Mouse (Mus musculus) cerebellum, postnatal 36 days (tissue): ENCODE data around the gene Syde1.
A peak's percentile ranks its signal among the peaks of the same experiment; 100 is the strongest.
"Not testable (repeated sequence)": the region's sequence is repeated elsewhere in the genome, so short reads cannot be mapped to it uniquely, and the experiment has no call there.

Source experiments
- DNase-seq, 2 experiments: peaks; one replicate each; pipeline ENCODE4 v3.0.0; 2021 to 2022; ENCODE audit warnings: mixed read lengths in 2 of 2

The Syde1 gene

DNA sequence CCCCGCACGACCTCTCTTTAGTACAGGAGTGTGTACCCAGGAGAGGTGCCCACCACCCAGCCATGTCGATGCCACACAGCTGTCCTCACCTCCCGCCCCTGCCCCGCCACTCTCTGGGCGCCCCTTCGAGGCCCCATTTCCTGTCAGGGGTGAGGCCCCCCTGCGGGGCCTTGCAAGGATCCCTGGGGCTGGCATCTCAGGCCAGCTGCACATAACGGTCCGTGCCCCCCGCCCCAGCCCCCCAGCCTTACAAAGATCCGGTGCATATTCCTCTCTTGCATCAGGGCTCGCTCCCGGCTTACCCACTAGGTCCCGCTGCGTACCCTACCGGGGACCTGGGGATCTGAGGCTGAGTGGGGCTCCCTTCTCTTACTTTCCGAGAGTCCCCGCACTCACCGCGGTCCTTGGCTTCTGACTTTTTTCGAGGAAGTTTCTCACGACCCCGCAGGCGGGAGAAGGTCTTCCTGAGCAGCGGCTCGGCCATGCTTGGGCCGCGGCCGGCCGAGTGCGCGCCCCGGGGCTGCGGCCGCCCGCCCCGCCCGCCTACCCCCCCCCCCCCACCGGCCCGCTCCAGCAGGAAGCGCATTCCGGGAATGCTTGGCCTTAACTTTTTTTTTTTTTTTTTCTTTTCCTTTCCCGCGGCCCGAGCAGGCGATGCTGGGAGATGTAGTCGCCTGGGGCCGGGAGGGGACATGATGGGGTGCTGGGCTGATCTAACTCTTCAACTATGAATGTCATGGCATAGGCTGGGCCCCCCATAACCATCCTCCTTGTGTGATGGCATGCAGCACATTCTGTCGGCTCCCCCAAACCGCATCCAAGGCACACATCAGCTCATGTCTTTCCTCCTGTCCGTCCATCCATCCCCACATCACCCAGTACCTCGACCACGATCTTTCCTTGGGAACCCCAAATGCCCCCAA lies at the start of gene Syde1:
TSS of gene Syde1 (minus strand) at position 559 of the 923 bp plus-strand sequence.
- peak in 1 of 2 experiments; percentile 23 for DNase-seq

DNA sequence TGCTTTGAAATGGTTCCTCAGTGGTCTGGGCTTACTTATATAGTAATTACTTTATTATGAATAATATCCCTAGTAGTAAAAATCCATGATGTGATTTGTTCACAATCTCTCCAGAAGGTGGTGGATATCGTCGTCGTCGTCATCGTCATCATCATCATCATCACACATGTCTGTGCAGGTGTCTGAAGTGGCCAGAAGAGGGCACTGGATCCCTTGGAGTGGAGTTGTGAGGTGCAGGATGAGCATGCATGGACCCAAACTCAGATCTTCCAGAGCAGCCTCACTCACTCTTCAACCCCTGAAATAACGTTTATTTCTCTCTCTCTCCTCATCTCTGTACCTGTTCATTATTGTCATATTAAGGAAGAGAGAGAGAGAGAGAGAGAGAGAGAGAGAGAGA lies 40.5 kb upstream of the Syde1 start:
- DNase-seq = peak; percentile 29 to 32

DNA sequence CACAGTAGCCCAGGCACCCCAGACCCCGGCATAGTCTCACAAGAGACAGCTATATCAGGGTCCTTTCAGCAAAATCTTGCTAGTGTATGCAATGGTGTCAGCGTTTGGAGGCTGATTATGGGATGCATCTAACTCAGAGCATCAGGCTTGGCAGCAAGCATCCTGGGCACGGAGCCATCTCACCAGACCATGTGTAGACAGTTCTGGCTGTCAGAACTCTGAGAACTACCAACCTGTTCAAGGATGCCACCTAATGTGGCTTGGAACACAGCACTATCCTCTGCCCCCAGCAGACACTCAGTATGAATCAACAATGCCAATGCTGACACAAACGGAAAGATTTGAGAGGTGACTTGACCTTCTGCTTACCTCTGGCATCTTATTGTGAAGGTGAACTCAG lies 38.4 kb upstream of the Syde1 start:
- DNase-seq = peak; percentile 62 to 68

DNA sequence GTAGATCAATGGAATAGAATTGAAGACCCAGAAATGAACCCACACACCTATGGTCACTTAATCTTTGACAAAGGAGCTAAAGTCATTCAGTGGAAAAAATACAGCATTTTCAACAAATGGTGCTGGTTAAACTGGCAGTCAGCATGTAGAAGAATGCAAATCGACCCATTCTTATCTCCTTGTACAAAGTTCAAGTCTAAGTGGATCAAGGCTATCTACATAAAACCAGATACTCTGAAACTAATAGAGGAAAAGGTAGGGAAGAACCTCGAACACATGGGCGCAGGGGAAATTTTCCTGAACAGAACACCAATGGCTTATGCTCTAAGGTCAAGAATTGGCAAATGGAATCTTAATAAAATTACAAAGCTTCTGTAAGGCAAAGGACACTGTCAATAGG lies 31.4 kb upstream of the Syde1 start:
- DNase-seq = not testable (repeated sequence)

DNA sequence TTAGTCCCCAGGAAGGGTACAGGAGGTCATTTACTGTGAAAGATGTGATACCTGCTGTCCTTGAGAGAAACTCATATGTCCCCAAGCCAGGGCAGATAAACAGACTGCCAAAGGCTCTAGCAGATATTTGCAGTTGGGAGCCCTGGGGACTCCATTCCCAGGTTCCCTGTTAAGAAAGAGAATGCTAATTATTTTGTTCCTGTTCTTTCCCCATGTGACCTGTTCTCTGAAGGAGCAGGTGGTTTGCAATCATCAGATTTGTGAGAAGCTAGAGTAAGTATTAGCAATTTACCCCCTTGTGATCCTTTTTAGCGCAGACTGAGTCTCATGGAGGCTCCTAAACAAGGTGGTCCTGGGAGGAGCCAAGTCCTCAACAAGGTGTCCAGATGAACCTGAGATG lies 26.2 kb upstream of the Syde1 start, which contains the start of gene Olfr1357:
TSS of gene Olfr1357 (minus strand) at position 101 of the 400 bp plus-strand sequence.
- DNase-seq = no peak

DNA sequence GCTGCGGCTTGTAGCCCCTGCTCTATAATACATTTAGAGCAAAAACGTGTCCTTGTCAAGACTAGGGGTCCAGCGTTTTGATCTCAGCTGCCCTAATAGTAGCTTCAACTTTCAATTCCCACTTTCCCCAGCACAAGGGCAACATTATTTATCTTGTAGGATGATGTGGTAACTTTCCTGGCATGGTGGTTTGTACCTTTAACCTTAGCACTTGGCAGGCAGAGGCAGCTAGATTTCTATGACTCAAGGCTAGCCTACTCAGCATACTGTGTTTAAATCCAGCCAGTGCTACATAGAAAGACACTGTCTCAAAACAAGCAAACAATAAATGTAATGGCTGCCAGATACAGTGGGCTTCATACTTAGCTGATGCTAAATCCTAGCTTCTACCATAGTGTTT lies 15.8 kb upstream of the Syde1 start:
- no peak for DNase-seq

DNA sequence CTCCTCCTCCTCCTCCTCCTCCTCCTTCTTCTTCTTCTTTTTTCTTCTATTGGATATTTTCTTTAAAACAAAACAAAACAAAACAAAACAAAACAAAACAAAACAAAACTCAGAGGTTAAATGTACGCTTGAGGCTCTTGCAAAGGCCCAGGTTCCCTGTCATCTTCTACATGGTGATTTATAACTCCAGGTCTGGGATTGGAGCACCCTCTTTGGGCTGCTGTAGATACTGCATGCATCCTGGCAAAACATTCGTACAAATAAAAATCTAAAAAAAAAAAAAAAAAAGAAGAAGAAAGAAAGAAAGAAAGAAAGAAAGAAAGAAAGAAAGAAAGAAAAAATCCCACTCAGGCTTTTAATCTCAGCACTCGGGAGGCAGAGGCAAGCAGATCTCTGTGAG lies 13.3 kb upstream of the Syde1 start:
- peak; percentile 65 to 68 for DNase-seq

DNA sequence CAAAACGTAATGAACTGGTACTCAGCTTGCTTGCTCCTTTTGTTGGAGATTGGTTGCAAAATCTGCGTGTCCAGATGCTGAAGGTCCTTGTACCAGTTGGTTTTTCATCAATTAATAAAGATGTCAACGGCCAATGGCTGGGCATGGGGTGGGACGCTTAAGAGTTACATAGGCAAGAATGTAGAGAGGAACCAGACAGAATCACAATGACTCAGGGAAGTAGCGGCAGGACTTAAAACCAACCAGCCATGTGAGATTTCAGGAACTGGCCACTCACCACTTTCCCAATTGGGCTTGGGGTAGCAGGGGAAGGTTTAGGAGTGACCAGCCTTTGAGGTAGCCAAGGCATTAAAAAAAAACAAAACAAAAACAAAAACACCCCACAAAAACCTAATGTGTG lies 8.1 kb upstream of the Syde1 start:
- DNase-seq = no peak

DNA sequence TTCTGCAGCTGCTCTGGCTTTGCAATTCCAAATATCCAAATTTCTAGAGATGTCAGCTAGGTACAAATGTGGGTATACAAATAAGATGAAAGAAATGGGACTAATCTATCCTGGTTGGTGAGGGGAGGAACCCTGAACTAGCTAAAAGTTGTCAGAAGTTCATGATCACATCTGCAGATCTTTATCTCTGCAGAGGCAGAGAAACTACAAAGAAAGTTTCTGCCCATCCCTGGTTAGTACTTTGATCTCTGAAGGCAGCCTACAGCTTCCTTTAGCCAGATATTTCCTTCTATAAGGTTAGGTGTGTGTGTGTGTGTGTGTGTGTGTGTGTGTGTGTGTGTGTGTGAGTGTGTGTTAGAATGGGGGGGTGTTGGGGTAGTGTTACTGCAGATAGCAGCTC lies 2.8 kb upstream of the Syde1 start:
- DNase-seq = no peak

DNA sequence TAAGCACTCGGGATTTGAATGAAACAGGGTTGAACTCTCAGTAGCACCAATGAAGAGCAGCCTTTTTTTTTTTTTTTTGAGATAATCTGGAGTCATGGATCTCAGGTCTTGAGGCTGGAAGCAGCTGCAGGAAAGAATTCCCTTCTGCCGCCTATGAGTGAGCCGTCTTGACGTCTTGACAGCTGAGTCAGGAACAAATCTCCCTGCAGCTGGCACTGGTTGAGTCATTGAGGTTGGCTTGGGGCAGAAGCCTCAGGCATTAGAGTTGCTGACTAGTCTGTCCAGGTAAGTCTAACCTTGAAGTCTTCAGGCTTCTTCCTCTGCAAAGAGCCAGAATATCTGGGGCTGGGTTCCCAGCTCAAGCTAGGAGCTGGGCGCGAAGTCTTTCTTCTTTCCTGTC lies 2.4 kb upstream of the Syde1 start:
- DNase-seq = no peak

DNA sequence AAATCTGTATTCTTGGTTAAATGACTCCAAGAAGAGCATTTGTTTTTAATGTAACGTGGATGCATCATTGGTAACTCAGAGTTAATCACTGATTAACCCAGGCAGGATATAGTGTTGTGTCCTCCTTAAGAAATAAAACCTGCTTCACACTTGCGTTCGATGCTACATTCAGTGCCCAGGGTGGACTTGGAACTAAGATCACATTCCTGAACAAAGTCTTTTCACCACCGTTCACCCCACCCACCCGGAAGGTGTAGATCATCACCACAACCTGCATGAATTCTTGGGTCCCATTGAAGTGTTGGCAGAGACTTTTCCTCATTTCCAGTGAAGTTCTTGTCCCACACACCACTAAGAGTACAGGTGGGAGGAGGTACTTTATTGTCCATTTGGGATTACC lies 2.0 kb upstream of the Syde1 start:
- no peak for DNase-seq

DNA sequence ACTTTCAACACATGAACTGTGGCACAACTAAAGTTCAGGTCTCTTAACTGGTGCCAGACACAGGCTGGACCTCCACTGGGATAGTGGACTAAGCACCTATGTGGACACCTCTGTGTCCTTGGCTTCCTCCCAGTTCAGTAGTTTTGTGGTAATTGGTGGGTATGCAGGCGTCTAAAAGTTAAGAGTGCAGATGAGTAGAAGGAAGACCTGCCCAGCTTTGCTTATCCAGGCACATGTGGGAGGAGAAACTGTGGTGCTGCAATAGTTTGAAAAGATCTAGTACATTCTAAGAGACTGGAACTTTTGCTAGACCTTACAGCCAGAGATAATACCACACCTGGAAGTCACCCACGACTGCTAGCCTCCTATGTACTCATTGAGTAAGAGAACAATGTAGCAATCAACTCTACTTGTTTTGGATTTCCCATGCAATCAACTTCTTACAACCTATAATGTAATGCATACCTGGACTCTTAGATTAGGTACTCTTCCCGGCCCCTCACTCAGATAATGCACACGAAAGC lies 1.2 kb upstream of the Syde1 start:
- DNase-seq = no peak

DNA sequence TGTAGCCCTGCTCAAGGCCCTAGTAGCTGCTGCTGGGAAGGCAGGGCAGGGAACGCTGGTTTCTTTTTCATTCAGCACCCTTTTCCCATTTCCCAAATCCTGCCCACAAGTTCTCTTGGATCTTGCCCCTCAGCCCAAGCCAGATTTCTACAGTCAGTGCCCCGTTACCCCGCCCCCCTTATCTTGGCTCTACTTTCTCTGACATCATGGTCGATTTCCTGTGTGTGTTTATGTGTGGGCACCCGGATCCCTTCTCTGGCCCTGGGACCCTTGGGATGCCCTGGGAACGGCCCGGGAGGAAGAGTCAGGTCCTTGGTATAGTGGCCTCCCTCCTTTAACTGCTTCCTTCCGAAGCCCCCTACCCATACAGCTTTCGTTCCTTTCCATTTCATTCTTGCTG lies 1.0 kb downstream of the Syde1 start:
- DNase-seq = no peak

DNA sequence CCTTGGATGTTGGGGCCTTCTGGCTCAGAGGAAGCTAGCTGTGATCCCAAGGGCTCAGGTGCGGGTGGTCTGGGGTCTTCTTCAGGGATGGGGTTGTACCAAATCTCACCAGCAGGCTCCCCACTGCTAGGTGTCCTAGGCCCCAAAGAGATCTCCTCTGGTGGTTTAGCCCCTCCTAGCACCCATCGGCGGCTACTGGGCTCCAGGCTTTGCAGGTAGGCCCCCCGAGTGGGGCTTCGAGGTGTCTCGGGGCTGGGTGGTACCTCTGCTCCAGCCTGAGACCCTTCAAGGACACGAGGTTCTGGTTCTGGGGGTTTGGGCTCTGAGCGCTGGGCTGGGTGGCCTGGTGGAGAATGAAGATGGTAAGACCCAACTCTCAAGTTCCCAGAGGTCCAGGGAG lies 1.9 kb downstream of the Syde1 start:
- no peak for DNase-seq

DNA sequence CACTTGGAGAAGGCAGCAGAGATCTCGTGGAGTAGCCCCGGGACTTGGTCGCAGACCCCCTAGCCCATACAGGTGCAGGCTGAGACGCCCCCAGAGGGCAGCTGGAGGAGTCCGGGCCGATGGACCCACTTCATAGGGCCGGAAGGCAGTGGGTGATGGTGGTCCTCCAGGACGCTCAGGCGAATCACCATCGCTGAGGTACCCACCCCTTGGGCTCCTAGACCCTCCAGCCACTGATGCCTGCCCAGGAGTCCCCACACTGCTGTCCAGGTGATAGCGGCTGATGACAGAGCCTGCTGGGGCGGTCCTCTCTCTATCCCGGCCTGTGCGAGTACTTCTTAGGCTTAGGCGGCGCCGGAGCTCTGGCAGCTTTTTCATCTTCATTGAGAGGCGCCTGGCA lies 2.5 kb downstream of the Syde1 start:
- DNase-seq = no peak

DNA sequence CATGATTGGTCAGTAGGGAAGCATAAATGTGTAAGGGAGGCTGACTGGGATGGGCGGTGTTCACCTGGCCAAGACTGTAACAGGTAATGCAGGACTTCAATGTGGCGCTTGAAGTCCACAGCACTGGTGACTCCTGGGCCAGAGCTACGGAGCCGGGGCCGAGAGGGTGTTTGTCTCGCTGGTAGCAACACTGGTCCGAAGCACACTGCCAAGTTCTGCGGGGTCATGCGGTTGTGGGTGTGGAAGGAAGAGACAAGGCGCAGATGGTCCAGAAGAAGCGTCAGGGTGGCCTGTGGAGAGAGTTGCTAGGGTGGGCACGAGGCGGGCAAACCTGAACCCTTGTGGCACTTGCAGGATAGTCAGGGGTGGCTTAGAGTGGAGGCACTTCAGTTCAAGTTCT lies 5.7 kb downstream of the Syde1 start:
- no peak for DNase-seq

DNA sequence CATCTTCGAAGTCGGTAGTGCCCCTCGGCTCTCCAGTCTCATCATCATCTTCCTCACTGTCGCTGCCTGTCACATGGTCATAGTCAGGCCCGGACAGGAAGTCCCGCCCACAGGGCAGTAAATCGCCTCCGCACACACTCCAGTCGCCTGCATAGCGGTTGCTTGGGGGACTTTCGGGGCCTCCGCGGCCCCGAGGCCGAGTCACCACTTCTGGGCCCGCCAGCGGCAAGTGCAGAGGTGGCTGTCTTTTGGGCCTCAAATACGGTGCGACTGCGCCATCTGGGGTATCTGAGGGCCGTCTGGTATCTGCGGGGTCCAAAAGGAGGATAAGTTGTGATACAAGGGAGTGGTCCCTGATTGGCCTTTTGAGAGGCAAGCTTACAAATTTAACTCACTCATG lies 6.2 kb downstream of the Syde1 start:
- no peak for DNase-seq

DNA sequence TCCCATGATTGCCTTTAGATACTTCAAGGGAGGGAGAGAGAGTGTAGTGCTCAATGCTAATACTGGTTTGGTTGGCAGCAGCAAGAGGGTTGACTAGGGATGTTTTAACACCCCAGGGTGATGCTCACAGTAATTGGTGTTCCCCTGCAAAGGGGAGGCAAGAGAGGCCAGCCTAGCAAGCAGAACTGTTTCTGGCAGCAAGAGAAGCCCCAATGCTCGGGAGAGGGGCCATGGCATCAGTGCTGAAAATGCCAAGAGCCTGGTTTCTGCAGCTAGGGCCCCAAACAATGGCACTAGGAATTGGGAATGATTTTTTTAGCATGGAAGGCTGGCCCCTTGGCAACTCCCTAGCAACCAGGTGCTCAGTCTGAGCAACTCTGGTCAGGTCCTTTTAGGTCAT lies 6.8 kb downstream of the Syde1 start:
- no peak for DNase-seq

DNA sequence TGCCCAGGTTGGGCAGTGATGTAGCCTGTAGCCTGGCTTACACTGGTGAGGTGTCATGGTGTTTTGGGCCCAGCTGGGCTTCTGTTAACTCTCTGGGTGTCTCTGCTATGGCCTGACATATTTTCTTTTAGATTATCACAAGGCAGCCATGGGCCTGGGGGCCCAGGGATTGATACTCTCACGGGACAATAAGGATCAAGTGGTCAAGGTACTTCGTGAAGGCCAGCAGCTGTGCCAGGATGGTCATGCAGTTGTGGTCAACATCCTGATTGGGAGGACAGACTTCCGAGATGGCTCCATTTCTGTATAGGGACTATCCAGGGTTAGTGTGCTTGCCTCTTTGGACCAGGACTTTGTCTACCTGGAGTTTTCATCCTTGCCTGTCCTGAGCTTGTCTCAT lies 7.8 kb downstream of the Syde1 start:
- DNase-seq = no peak

DNA sequence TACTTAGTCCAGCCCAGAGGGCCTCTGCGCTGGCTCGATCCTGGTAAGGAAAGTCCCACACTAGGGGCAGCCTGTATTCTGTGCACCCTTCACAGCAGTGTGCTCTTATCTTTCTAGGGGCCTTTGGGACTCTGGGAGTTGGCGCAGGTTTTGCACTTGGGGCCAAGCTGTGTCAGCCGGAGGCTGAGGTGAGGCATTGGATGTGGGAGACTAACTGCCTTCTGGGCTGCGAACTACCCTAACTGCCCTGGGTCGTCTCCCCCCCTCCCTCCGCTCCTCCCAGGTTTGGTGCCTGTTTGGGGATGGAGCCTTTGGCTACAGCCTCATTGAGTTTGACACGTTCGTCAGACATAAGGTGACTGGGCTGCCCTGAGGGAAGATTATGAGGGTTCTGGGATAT lies 8.4 kb downstream of the Syde1 start:
- no peak for DNase-seq

DNA sequence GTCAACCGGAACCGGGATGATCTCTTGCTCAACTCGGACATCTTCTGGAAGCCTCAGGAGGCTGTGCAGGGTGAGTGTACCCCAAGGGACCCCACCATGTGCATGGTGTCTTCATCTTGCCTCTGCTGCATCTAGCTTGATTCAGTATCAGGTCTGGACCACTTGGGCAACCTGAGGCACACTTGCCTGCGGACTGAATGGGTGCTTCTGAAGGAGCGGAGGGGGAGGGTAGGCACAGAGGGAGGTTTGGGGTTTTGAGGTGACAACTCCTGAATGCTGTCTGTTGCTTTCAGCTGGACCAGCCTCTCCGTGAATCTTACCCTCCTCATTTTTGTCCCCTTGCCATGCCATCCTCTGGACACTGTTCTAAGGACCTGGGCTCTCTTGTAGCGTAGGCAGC lies 10.6 kb downstream of the Syde1 start:
- DNase-seq = no peak

DNA sequence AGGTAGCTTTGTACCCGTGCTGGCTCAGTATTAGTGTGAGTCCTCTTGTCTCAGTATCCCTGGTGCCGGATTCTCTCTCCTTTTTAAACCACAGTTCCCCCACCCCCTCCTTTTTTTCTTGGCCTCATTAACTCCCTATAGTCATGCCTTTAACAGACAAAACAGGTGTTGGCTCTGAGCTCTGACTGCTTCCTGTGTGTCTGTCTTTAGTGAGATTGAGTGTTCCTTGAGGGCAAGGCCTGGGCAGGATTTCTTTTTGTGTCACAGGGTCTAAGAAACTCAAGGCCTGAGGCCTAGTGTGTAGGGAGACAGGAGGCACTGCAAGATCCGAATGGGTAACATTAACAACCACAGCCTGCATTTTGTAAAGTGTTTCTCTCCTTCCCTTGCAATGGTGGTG lies 13.6 kb downstream of the Syde1 start:
- no peak for DNase-seq

DNA sequence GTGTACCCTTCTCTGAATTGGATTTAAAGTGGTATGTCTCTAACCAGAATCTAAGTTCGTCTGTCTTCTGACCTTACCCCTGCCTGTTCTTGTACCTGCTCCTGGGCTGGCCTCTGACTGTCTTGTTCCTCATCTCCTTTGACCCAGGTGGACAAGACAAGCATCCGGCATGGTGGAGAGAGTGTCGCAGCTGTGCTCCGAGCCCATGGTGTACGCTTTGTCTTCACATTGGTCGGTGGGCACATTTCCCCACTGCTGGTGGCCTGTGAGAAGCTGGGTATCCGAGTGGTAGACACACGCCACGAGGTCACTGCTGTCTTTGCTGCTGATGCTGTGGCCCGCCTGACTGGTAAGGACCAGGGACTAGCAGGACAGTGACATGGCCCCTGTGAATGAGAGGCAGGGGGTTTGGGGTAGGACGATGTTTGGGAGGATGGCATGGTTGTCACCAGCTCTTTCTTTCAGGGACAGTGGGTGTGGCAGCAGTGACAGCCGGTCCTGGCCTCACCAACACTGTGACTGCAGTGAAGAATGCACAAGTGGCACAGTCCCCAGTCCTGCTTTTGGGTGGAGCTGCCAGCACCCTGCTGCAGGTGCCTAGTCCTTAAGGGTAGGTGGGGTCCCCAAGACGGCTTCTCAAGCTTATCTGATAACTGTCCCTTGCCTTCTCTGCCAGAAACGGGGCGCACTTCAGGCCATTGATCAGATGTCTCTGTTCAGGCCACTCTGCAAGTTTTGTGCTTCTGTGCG lies 15.2 kb downstream of the Syde1 start:
- DNase-seq = no peak

DNA sequence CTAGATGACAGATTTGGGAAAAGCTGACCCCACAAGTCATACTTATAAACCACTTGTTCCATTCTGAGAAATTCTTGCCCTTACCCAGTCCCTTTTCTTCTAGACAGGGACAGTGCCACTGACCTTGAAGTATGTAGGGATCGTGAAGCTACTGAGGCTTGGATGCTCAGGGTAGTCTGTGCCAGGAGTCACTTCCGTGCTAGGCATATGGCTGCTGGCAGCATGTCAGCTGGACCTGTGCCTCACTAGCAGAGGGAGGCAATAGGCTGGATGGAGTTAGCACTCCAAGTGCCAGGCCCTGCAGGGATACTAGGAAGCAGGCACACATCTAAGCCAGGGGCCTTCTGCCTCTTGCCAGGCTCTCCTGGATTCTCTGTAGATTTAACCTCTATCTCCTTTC lies 16.1 kb downstream of the Syde1 start:
- DNase-seq = peak; percentile 97
